Comparison of ENCODE assay signal across 23 mouse cellular contexts in the genomic region with DNA sequence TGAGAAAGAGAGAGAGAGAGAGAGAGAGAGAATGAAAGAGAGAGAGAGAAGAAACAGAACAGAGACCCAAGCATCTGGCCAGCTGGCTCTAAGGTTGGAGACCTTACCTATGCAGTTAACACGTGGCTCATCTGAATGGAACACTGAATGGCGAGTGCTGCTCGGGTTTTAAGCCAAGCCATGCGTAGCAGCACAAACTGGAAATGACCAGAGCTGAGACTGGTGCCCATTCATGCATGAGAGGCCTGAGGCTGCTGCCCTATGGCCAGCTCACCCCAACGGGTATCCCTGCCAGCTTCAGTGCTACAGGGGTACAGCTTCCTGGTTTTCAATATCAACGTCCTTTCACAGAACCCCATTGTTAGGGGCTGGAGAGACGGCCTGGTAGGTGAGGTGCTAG. TPM values are rescaled to one million over a fixed set of nuclear protein-coding genes. Genes with fewer than 3 reads are reported as not detected.
DNase-seq lines count a peak whose midpoint lies in the region; ATAC-seq lines count a peak whose summit lies in the region.
"Had no signal": no experiment of that assay in that cellular context is flagged by ENCODE, and none has a peak within 500 bp of the region (broad histone marks: within the 10 kb centered on the region; RNA-seq: fewer than 3 reads in every experiment).

No protein-coding gene starts in this region.

- H3K9me3 ChIP-seq in heart, embryonic 10.5 days: no peaks in the 10 kb centered on the region
- H3K9me3 ChIP-seq in kidney, embryonic 14.5 days (ENCODE audit: control insufficient read depth, low read length): no peaks in the 10 kb centered on the region
- H3K9me3 ChIP-seq in hindbrain, embryonic 10.5 days: no peaks in the 10 kb centered on the region
- H3K9me3 ChIP-seq: embryonic facial prominence, embryonic 15.5 days; forebrain, embryonic 10.5 days; heart, embryonic 12.5 days had no signal

- H3K27me3 ChIP-seq in heart, embryonic 10.5 days (ENCODE audit: insufficient read depth, poor library complexity, severe bottlenecking): no peaks in the 10 kb centered on the region
- no peaks in the 10 kb centered on the region for H3K27me3 ChIP-seq in kidney, embryonic 14.5 days (ENCODE audit: control insufficient read depth, insufficient read depth, low read length)
- H3K27me3 ChIP-seq in hindbrain, embryonic 10.5 days (ENCODE audit: insufficient read depth, poor library complexity, severe bottlenecking): no peaks in the 10 kb centered on the region
- H3K27me3 ChIP-seq: heart, embryonic 12.5 days had no signal

- peak overlapping the region; percentile 33; the same call in 1 of the 2 replicates for H3K27ac ChIP-seq in heart, embryonic 10.5 days
- H3K27ac ChIP-seq in kidney, embryonic 14.5 days (ENCODE audit: low read depth, low read length): no peak overlapping the region
- H3K27ac ChIP-seq in hindbrain, embryonic 10.5 days: no peak overlapping the region
- H3K27ac ChIP-seq: embryonic facial prominence, embryonic 15.5 days; forebrain, embryonic 10.5 days; heart, adult 2 months; hindbrain, embryonic 14.5 days had no signal

- no peak overlapping the region for H3K4me3 ChIP-seq in heart, embryonic 10.5 days
- H3K4me3 ChIP-seq in kidney, embryonic 14.5 days (ENCODE audit: low read length): no peak overlapping the region
- H3K4me3 ChIP-seq in hindbrain, embryonic 10.5 days: no peak overlapping the region
- H3K4me3 ChIP-seq: embryonic facial prominence, embryonic 15.5 days; erythroblast, embryonic 14.5 days; forebrain, embryonic 10.5 days; heart, adult 2 months; heart, embryonic 12.5 days had no signal

- WGBS in heart, embryonic 10.5 days: 75% methylated on average over 7 of the region's 7 CpGs
- WGBS in kidney, embryonic 14.5 days: 50% methylated on average over 7 of the region's 7 CpGs
- 68% methylated on average over 7 of the region's 7 CpGs for WGBS in hindbrain, embryonic 10.5 days

- H3K36me3 ChIP-seq in heart, embryonic 10.5 days: no peaks in the 10 kb centered on the region
- H3K36me3 ChIP-seq in kidney, embryonic 14.5 days (ENCODE audit: control insufficient read depth, insufficient read depth, low read length): no peaks in the 10 kb centered on the region
- no peaks in the 10 kb centered on the region for H3K36me3 ChIP-seq in hindbrain, embryonic 10.5 days
- H3K36me3 ChIP-seq: embryonic facial prominence, embryonic 15.5 days; forebrain, embryonic 10.5 days; G1E; heart, embryonic 12.5 days had no signal

- intact Hi-C loops in heart, postnatal 36 days (cut with DNase I): no loop called here

- peak; percentile 76; the same call in 1 of the 2 replicates for ATAC-seq in kidney, embryonic 14.5 days (ENCODE audit: low FRiP score, low TSS enrichment)
- ATAC-seq: CD4-positive, CD25-positive, alpha-beta regulatory T cell, adult 4 months; forebrain, embryonic 14.5 days had no signal

- peaks cover 60% of the 10 kb centered on the region for H3K4me1 ChIP-seq in heart, embryonic 10.5 days
- 0 out of 2 replicates have a peak, but pooled peaks cover 4% of the 10 kb centered on the region for H3K4me1 ChIP-seq in kidney, embryonic 14.5 days (ENCODE audit: control insufficient read depth, insufficient read depth, low read length)
- H3K4me1 ChIP-seq in hindbrain, embryonic 10.5 days (replicated peaks): peaks cover 13% of the 10 kb centered on the region
- H3K4me1 ChIP-seq: embryonic facial prominence, embryonic 15.5 days had no signal

- DNase-seq in heart, embryonic 10.5 days (ENCODE audit: low spot score): no peak
- no peak for DNase-seq in heart, postnatal 36 days
- DNase-seq in kidney, postnatal 10 days: peak; percentile 68
- peak; percentile 26 to 61 for DNase-seq in kidney, postnatal 4 days
- no peak for DNase-seq in embryo, embryonic 9.5 days (ENCODE audit: extremely low spot score)
- no peak for DNase-seq in frontal cortex, postnatal 10 days (ENCODE audit: low spot score in 2 of 2)
- DNase-seq in hindbrain, embryonic 10.5 days (ENCODE audit: low spot score): no peak
- DNase-seq: adrenal gland, postnatal 10 days; B cell, adult 2 months; cerebellum, adult 11-12 months; cerebellum, adult 9-11 months; cerebellum, postnatal 36 days; gastrocnemius, postnatal 14 days; heart, adult 2 months had no signal

- H3K4me2 ChIP-seq in kidney, embryonic 14.5 days (replicated peaks; ENCODE audit: low read depth, low read length): no peak overlapping the region
- H3K4me2 ChIP-seq: embryonic facial prominence, embryonic 15.5 days; heart, embryonic 12.5 days; hindbrain, embryonic 14.5 days had no signal

- no peak overlapping the region for H3K9ac ChIP-seq in kidney, embryonic 14.5 days (ENCODE audit: low read depth, low read length)
- H3K9ac ChIP-seq: embryonic facial prominence, embryonic 15.5 days; heart, embryonic 12.5 days; hindbrain, embryonic 14.5 days had no signal

RNA-seq across cellular contexts. Expression of a gene that starts 43.7 kb away (rescaled TPM):
- 0.17 and 0.44 TPM in 2 replicates for polyA plus RNA-seq in heart, embryonic 10.5 days (2016; fragmentation: Nextera tagmentation; extraction: Ambion mirVana)
- under 1 TPM; 0.46 to 0.89 TPM for total RNA-seq in heart, postnatal 36 days (2021)
- 0.15 and 0.19 TPM in 2 replicates for polyA plus RNA-seq in kidney, embryonic 14.5 days (2014; fragmentation: Nextera tagmentation; extraction: Ambion mirVana)
- 0.39 and 0.52 TPM in 2 replicates for polyA plus RNA-seq in hindbrain, embryonic 10.5 days (2016; fragmentation: Nextera tagmentation; extraction: Ambion mirVana)
- polyA plus RNA-seq: G1E had no signal

RNA-seq across cellular contexts. Expression of a gene that starts 55.9 kb away (rescaled TPM):
- polyA plus RNA-seq in heart, embryonic 10.5 days (2016; fragmentation: Nextera tagmentation; extraction: Ambion mirVana): 0.09 and 0.15 TPM in 2 replicates
- total RNA-seq in heart, postnatal 36 days (2021): under 1 TPM; 0.76 to 0.97 TPM
- polyA plus RNA-seq in kidney, embryonic 14.5 days (2014; fragmentation: Nextera tagmentation; extraction: Ambion mirVana): 4.3 and 5.8 TPM in 2 replicates
- polyA plus RNA-seq in hindbrain, embryonic 10.5 days (2016; fragmentation: Nextera tagmentation; extraction: Ambion mirVana): 0.02 and 0.03 TPM in 2 replicates
- polyA plus RNA-seq: CD4-positive, CD25-positive, alpha-beta regulatory T cell, adult 4 months; erythroblast, embryonic 14.5 days; forebrain, embryonic 10.5 days; G1E had no signal

Comparison
In these comparisons a context has a peak if more than half of its experiments do, and no peak if none do; other contexts are left out.
1. DNase-seq: peak in kidney, postnatal 10 days (single experiment) and kidney, postnatal 4 days (2 of 2); none in heart, embryonic 10.5 days (single experiment), heart, postnatal 36 days (0 of 2), embryo, embryonic 9.5 days (single experiment), frontal cortex, postnatal 10 days (0 of 2) and hindbrain, embryonic 10.5 days (single experiment).